Mouse (Mus musculus) WW6 (cell line): ENCODE measurements around the gene Pcdh7.
A peak's percentile ranks its signal among the peaks of the same experiment; 100 is the strongest.
"Not testable (repeated sequence)": the region's sequence is repeated elsewhere in the genome, so short reads cannot be mapped to it uniquely, and the experiment has no call there.

Source experiments
- DNase-seq: peaks from one replicate; pipeline ENCODE4 v3.0.0-alpha.2; 2013; ENCODE audit warnings: low read depth, low spot score

The Pcdh7 gene

DNA sequence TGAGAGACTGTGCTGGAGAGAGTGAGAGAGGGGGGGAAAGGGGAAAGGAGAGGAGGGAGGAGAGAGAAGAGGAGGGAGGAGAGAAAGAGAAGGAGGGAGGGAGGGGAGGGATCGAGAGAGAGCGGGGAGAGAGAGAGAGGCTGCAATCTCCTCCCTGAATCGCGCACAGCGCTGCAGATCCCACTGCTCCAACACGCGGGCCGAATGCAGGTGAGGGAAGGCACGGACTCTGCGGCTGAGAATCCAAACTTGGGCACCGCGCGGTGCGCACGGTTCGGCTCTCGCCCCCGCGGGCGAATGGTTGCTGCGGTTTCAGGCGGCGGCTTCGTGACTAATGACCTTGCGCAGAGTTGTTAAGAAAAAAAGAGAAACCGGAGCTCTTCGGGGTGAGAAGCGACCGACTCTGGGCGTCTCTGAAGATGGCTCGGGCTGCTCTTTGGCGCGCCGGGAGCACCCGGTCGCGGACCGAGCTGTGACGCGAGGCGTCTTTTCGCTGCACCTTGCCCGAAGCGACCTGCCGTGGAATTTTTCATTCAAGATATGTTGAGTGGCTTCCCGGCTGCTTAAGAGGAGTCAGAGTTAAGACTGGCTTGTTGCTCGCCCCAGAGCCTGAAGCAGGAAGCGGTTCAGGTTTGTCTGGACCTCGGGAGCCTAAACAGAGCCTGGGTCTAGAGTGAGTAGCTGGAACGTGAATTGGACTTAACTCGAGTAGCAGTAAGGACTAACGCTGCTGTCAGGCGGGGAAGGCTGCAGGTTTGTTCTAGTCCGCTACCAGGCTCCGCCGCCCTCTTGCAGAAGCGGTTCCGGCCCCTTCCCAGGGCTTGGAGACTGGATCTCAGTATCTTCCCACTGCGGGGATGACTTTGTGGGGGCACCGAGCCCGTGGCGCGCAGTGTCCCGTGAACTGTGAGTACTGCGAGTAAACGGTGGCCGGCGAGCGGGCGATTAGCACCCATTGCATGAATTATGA lies at the start of gene Pcdh7:
TSS of gene Pcdh7 (plus strand) at position 62 of the 970 bp plus-strand sequence.
- peak; percentile 40 for DNase-seq

DNA sequence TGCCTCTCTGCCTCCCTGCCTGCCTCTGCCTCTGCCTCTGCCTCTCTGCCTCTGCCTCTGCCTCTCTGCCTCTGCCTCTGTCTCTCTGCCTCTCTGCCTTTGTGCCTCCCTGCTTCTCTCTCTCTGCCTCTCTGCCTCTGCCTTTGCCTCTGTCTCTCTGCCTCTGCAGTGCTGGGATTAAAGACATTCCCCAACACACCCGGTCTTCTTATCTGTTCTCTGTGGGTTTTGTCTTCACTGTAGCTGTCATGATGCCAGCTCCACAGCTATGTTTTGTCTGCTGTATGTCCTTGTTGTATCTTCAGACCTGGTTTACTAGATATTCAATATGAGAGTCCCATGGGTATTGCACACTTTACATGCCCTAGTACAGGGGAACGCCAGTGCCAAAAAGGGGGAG lies 40.8 kb upstream of the Pcdh7 start:
- DNase-seq, result not testable (repeated sequence)

DNA sequence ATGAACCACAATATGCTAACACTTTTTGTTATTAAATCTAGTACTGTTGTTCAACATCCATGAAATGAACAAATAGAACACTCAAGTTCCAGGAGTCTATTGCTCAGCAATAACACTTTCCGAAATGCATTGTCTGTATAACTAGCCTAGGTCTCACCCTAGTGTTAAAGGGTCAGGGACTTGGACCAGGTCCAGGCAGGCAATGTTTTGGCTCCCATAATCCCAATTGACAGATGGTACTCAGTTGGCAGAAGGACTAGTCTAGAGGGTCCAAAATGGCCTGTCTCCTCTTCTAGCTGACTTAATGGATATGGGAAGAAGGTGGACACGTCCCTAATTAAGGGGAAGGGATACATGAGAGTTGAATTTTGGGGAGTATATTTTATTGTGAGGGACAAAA lies 9.4 kb upstream of the Pcdh7 start:
- no peak for DNase-seq

DNA sequence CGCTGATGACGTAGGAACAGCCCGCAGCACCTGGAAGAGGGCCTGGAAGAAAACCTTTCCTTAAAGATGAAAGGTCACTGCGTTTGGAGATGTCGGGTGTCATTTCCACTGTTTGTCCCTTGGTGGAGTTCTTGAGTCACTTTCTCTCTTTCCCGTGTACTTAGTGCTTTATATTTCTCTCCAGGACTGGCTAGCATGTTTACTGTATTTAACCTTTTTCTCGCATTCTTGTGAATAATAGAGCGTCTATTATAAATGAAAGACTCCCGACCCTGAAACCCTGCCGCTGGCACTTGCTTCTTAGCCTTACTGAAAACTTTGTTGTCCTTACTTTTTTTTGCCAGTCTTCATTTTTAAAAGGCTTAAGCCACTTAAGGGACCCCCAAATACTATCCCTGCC lies 3.8 kb upstream of the Pcdh7 start:
- DNase-seq, result no peak

DNA sequence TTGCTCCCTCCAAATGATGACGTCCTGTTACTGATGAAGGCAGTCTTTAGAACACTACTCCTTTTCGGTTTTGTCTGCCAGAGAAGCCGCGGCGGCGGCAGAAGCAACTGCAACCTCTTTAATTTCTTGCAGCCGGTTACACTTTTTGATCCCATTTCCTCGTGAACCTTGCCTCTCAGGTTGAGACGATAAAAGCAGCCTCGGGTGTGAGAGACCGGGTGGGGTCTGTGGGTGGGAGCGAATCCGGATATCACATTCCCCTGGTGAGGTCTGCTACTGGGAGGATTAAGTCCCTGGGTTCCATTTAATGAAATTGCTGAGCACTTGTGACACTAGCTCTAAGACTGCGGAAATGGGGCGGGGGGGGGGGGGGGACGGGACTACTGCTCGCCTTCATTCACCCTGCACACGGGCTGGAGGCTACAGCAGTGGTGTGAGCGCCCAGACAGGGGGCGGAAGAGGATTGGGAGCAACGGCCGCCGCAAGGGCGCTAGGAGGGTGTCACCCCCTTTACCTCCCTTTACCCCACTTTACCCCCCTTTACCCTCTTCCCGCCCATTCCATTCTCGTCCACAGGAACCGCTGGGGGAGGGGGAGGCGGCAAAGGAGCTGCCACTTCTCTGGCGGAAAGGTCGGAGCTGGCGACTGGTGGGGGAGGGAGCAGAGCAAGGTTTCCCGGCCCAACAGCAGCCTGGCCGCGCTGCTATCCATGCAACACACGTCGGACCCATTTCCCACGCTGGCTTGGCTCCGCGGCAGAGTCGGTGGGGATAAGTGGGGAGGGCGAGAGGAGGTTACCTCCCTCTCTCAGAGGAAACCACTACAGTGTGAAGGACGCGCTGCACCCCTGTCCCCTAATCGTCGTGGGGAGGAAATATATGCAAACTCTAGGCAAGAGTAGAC lies 2.9 kb upstream of the Pcdh7 start:
- peak; percentile 22 for DNase-seq

DNA sequence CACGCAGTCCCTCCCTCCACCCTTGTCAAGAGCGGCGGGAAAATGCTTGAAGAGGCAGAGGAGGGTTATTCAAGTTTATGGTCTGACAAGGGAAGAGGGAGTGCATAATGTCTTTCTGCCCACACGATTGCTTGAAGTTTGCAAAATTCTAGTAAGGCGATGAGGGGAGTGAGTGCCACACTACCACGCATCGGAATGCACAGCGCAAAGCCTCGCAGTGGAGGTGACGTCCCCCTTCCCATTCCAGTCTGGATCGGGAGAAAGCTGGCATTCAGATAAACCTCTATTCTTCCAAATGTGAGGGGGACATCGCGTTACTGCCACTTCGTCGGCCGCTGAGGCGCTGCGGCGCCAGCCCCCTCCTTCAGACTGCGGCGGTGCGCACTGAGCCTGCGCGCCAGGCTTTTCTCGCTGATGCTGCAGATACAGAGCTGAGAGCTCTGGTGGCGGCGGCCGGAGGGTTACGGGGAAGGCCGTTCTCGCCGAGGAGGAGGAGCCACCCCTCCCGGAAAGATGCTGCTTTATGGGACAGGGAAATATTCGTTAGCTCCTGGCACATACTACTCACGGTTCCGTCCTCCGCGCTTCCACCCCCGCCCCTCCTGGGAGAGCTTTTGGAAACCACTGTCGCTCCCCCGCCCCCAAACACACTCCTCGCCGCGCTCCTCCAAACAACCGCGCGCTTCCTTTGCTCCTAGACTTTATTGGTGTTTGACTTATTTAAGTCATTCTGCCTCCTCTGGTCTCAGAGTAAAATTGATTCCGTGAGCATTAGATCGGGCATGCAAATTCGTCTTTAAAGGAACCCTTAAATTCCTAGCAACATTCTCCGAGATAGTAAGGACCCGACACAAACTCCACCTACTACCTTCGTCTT lies 2.0 kb upstream of the Pcdh7 start:
- peak; percentile 43 for DNase-seq

DNA sequence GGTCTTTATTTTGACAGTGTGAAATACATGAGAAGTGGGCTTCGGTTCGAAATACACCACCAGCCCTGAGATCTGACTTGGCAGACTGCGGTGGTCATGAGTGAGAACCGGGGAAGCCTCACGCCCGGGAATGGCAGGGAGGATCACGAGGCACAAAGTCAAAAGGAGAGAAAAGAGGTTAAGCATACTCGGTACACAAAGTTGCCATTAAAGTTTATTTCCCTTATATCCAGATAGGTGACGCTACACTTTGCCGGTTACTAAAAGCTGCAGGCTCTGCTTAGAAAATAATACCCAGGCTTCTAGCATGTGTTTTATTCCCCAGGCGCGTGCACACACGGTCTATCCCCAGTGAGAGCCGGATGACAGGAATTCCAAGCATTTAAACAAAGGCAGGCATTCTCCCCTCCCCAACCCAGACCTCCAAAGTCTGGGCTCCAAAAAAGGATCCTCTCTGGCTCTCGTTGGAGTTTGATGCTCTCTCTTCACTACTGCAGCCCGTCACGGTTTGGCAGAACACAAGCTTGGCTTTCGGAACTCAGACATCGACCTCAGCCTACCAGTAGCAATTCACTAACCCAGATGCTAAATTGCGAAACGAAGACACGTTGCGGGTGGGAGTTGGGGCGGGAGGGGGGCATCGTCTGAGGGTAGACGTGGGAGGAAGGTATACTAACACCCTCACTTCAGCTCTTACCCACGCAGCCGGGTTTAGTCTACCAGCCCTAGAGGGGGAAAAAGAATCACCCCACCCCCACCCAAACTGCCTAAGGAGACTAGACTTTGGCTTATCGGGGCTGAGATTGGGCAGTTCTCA lies 1.1 kb upstream of the Pcdh7 start:
- DNase-seq, result peak; percentile 3

DNA sequence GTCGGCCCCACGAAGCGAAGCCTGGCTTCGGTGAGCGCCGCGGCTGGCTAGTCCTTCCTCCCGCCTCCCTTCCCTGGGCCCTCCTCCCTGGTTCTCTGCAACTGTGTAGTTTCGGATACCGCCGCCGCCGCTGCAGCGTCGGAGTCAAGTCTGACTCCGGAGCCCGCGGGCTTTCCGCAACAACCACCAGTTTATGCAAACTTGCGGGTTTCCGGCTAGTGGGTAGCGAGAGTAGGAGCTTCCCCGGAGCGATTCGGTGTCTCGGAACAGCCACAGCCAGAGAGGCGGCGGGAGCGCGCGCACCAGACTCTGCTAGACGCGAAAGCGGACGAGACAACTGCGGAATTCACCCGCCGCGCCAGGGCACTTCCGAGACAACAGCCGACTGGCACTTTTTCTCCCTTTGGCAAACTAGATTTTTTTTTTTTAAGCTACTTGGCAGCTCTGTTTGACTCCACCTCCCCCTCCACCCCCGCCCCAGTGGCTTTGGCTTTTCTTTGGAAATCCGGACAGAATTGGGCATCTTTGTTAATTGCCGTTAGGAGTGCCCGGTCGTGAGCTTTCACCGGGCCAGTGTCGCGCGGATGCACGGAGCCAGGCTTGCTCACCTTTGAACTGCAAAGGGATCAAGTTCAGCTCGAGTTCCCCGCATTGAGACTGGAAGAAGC lies 395 bp upstream of the Pcdh7 start:
- peak; percentile 31 for DNase-seq

DNA sequence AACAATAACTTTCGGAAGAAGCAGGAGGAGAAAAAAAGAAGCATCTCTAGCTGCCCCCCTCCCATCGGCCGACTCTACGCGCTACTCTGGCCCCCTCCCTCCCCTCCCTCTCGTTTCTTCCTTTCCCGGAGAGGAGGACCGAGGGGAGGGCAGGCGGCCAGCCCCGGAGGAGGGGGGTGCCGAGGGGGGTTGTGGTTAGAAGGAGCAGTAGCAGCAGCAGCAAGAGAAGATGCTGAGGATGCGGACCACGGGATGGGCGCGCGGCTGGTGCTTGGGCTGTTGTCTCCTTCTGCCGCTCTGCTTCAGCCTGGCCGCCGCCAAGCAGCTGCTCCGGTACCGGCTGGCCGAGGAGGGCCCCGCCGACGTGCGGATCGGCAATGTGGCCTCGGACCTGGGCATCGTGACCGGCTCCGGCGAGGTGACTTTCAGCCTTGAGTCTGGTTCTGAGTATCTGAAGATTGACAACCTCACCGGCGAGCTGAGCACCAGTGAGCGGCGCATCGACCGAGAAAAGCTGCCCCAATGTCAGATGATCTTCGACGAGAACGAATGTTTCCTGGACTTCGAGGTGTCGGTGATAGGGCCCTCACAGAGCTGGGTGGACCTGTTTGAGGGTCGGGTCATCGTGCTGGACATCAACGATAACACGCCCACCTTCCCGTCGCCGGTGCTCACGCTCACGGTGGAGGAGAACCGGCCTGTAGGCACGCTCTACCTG lies 1.3 kb downstream of the Pcdh7 start:
- DNase-seq, result no peak

DNA sequence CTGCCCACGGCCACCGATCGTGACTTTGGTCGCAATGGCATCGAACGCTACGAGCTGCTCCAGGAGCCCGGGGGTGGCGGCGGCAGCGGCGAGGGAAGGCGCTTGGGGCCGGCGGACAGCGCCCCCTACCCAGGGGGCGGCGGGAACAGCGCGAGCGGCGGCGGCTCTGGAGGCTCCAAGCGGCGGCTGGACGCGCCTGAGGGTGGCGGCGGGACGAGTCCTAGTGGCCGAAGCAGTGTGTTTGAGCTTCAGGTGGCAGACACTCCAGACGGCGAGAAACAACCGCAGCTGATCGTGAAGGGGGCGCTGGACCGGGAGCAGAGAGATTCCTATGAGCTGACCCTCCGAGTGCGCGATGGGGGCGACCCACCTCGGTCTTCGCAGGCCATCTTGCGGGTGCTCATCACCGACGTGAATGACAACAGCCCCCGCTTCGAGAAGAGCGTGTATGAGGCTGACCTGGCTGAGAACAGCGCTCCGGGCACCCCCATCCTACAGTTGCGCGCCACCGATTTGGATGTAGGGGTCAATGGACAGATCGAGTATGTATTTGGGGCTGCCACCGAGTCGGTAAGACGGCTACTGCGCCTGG lies 1.9 kb downstream of the Pcdh7 start:
- peak; percentile 4 for DNase-seq

DNA sequence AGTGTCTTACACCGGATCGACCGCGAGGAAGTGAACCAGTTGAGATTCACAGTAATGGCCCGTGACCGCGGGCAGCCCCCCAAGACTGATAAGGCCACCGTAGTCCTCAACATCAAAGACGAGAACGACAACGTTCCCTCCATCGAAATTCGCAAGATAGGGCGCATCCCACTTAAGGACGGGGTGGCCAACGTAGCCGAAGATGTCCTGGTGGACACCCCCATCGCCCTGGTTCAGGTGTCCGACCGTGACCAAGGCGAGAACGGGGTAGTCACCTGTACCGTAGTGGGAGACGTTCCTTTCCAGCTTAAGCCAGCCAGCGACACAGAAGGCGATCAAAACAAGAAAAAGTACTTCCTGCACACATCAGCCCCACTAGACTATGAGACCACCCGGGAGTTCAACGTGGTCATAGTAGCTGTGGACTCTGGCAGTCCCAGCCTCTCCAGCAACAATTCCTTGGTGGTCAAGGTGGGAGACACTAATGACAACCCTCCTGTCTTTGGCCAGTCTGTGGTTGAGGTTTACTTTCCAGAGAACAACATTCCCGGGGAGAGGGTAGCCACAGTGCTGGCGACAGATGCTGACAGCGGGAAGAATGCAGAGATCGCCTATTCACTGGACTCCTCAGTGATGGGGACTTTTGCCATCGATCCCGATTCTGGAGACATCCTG lies 2.6 kb downstream of the Pcdh7 start:
- DNase-seq, result no peak

DNA sequence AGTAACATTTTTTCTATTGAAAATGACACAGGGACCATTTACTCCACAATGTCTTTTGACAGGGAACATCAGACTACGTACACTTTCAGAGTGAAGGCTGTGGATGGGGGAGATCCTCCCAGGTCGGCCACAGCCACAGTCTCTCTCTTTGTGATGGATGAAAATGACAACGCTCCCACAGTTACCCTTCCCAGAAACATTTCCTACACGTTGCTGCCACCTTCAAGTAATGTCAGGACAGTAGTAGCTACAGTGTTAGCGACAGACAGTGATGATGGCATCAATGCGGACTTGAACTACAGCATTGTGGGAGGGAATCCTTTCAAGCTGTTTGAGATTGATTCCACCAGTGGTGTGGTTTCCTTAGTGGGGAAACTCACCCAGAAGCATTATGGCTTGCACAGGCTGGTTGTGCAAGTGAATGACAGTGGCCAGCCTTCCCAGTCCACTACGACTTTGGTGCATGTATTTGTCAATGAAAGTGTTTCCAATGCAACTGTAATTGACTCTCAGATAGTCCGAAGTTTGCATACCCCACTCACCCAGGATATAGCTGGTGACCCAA lies 3.5 kb downstream of the Pcdh7 start:
- DNase-seq, result no peak

DNA sequence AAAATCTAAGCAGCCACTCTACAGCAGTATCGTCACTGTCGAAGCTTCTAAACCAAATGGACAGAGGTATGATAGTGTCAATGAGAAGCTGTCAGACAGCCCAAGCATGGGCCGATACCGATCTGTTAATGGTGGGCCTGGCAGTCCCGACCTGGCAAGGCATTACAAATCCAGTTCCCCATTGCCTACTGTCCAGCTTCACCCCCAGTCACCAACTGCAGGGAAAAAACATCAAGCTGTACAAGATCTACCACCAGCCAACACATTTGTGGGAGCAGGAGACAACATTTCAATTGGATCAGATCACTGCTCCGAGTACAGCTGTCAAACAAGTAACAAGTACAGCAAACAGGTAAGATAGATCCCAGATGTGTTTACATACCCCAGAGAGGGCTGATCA lies 4.2 kb downstream of the Pcdh7 start:
- DNase-seq, result no peak

DNA sequence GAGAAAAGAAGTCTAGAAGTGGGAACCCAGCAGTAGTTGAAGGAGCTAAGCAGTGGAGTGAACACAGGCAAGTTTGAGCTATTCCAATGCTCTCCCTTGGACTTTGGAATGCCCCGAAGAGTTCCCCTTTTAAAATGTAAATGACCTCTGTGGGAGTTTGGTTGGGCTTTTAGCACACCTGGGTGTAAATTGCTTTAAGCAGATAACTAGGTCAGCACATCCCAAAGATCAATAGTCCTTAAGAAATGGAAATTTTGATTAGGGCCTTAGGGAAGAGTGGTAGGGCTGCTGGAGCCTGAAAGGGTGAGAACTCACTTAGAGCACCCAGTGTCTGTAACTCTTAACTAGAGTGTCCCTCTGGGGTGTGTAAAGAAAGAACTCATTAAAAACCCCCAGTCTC lies 15.7 kb downstream of the Pcdh7 start:
- peak; percentile 5 for DNase-seq

DNA sequence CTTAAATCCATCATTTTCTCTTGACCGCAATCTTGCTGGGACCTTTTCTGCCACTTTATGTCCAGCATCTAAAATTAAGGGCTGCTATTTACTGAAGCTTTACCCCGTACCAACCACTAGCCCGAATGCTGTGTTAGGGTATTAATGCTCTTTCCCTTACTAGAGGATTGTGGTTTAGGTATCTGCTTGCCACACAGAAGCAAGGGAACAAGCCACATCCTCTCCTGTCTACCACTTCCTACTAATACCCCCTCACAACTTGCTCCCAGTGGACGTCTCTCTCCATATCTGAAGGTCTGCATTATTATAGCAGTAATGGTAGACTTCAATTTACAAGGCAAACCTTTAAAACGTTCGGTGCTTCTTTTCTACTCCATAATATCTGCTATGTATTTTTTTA lies 18.0 kb downstream of the Pcdh7 start:
- no peak for DNase-seq

DNA sequence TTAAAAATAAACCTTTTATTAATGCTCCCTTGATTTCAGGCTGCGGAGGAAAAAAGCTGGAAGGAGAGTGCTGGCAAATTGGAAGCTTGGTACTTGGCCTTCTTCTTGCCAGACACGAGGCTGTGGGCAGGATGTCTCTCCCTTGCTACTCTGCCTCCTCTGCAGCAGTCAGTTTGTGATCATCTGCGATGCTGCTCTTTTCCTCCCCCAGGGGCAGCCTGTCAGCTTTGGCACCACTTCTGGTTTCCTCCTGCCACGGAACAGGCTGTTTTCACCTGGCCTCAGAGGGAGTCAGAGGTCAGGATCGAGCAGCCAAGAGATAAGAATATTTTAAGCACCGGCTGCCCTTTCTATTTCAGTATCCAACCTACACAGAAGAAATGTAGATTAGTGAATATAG lies 25.2 kb downstream of the Pcdh7 start:
- no peak for DNase-seq

DNA sequence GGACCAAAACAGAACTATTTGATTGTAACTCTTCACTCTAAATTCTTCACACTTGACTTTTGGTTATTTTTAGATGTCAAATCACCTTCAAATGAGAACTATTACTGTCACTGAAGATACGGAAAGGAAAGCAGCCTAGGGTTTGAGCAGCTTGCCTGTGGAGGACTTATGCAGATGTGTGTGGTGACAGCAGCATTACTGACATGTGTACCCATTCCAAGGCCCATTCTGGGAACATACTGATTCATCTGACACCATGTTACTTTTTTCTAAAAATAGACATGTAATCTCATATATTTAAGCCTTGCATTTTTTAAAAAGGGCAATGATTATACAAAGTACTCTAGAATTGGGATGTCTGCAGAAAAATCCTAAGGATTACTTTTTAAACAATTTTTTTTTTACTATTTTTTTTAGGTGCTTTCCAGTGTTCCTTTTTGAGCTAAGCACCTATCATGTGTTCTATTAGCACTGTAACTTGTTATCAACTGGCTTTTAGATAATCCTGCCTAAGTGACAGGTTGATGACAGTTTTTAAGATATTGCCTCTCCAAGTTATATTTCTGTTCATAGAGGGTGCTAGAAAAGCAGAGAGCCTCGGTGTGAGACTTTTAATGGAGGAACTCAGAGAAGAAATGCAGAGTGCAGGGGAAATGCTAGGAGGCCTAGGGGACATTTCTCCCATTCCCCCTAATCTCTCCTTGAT lies 26.3 kb downstream of the Pcdh7 start:
- DNase-seq, result no peak
